Mouse (Mus musculus) E14TG2a.4 (cell line): Measurements from ENCODE around the gene Calm1.

Experiments
- CTCF ChIP-seq: conservative IDR thresholded peaks from 2 replicates; pipeline ENCODE4 v1.5.1; 2014; ENCODE audit warnings: low read length
- NANOG ChIP-seq: IDR thresholded peaks from 2 replicates; pipeline ENCODE4 v1.6.1; 2014; ENCODE audit warnings: borderline replicate concordance, low read length, mixed read lengths
- POU5F1 ChIP-seq: IDR thresholded peaks from 2 replicates; pipeline ENCODE4 v1.6.1; 2014; ENCODE audit warnings: low read length, borderline replicate concordance

- no peak for TF ChIP-seq CTCF
- TF ChIP-seq NANOG = no peak
- TF ChIP-seq POU5F1 = no peak
Measured at GRCm38 (mm10) chr12:100166939-100167338, 32.3 kb upstream of the Calm1 start.
